Mouse (Mus musculus) brain, embryonic 14.5 days (tissue): ENCODE results near the gene Pemt.

Experiments
- CTCF ChIP-seq: fragments of 200-500 bp; IDR thresholded peaks from 2 replicates; pipeline ENCODE4 v1.5.1; 2012; ENCODE audit warnings: inconsistent platforms, mild to moderate bottlenecking, moderate library complexity, borderline replicate concordance; ENCODE audit not compliant: insufficient read depth, insufficient read length; ENCODE audit errors: extremely low read depth
- POLR2A ChIP-seq: fragments of 200-500 bp; IDR thresholded peaks from 2 replicates; pipeline ENCODE4 v1.6.1; 2012; ENCODE audit warnings: mild to moderate bottlenecking, inconsistent platforms, borderline replicate concordance; ENCODE audit not compliant: poor library complexity, insufficient read depth, insufficient read length, severe bottlenecking; ENCODE audit errors: extremely low read depth

- no peak for TF ChIP-seq POLR2A
- peak; percentile 74 for TF ChIP-seq CTCF
Observed at GRCm38 (mm10) chr11:60027272-60027671, 19.0 kb downstream of the Pemt start.
